Mouse (Mus musculus): ENCODE data around the gene Cisd1. TPM values are rescaled to one million over a fixed set of nuclear protein-coding genes. Genes with fewer than 3 reads are reported as not detected.
A peak's percentile ranks its signal among the peaks of the same experiment; 100 is the strongest.

The Cisd1 gene
- total RNA-seq, 4 experiments from 2014 or later: 235 to 275 (median 257) TPM

DNA sequence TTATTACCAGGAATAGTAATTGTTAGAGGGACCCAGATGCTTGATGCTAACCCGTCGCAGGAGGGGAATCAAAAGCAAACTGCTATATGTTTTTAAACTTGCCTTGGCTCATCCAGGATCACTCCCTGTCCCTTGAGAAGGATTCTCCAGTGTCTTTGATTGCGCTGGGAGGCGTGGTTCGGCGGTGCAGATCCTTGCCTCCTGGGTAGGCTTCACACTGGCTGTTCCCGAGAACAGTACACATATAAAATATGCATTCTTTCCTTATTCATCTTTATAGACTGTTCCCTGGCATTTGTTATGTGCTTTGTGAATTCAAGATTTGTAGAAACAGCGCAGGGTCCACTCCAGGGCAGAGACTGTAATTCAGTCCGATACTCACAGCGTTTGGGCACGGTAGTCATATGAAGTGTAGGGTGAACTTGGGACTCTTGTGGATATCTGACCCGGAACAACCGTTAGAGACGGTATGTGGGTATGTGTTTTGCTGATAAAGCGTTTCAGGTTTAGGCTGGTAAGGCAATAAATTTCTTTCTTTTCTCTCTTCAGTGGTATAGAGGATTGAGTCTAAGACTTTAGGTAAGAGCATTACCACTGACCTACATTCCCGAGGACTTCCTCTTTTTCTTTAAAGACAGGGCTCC, 4.0 kb upstream of the Cisd1 start:
- DNase-seq (ENCODE audit: low spot score in 2 of 2): no peak

DNA sequence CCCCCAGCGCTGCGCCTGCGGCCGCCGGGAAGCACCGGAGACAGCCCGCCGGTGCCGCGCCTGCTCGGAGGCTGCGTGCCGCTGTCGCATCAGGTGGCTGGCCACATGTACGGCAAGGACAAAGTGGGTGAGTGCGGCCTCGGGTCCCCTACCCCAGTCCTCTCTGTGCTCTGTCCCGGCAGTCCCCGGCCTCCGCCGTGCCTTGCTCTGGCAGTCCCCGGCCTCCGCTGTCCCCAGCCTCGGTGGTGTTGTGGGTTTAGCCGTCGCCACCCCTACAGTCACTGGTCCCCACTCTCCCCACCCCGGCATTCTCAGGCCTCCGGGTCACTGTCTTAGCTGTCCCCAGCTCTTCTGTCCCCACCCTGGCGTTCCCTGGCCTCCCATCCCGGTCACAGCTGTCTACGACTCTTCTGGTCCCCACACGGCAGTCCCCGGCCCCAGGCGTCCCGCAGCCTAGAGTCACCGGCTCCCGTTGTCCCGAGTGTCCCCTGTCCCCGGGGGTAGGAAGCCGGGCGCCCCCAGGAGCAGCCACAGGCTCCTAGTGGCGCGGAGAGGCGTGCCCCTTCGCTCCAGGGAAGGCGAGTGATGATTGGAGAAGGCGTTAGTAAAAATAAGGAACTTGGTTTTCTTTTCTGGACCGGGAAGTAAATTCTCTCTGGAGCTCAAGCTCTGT, 3.3 kb upstream of the Cisd1 start:
- DNase-seq (ENCODE audit: low spot score in 2 of 2): peak; percentile 15 to 31

DNA sequence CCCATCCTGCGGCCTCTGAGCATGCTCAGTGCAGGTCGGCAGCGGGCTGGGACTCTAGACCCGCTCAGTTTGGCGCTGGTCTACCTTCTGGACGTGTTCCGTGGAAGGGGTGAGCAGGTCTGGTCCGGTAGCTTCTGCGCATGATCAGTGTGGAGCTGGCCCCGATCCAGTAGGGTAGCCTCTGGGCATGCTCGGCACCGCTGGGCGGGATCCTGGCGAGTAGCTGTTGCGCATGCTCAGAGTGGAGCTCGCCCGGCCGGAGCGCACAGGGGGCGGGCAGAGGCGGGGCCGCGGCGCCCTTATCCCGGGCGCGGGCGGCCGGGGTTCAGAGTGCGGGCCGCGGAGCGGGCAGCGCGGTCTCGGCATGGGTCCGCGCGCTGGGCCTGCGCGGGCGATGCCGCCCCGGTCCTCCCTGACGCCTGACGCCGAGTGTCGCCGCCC, 2.8 kb upstream of the Cisd1 start, which contains the start of gene Ipmk:
Gene Ipmk, plus strand, starts transcription at position 255 of the 441 bp plus-strand sequence.
- DNase-seq (ENCODE audit: low spot score in 2 of 2): peak; percentile 99

DNA sequence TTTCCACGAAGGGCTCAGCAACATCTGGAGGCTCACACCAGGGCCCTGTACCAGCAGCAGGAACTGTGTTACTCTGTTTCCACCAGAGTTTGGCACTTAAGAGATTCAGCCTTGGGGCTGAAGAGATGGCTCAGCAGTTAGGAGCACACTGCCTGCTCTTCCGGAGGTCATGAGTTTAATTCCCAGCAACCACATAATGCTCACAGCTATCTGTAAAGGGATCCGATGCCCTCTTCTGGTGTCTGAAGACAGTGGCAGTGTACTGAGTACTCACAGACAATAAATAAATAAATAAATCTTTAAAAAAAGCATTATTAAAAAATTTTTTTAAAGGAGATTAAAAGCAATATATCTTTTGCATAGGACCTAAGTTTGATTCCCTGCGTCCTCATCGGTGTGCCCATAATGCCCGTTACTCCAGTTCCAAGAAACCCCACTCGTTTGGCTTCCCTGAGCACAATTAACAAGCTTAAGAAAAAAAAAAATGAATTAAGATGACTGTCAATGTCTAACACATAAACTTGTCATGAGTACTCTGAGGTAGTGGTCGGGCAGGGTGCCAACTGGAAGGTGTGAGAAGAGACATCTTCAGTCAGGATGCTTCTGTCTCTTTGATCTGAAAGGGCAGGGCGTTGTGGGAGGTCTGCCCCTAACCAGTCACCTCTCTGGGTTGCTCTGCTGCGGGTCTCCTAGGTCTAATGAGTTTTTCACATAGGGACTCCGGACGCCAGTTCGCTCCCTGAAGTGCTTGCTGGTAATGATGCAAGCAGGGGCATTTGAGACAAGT, 2.2 kb upstream of the Cisd1 start:
- no peak for DNase-seq (ENCODE audit: low spot score in 2 of 2)

DNA sequence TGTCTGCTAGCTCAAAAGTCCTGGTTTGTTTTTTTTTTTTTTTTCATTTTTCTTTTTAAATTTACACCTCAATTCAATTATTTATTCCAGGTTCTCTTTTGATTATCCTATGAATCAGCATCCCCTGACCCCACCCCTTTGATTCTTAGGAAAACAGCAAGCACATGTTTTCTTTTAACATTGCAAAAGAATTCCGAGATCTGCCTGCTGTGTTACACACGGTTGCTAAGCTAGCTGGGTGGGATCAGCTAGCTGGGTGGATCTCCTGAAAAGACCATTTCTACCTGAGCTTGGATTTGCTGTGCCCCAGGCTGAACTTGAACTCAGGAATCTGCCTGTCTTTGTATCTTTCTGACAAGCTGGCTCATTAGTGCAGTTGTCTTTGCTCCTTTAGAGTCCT, 1.4 kb upstream of the Cisd1 start:
- DNase-seq (ENCODE audit: low spot score in 2 of 2): no peak

DNA sequence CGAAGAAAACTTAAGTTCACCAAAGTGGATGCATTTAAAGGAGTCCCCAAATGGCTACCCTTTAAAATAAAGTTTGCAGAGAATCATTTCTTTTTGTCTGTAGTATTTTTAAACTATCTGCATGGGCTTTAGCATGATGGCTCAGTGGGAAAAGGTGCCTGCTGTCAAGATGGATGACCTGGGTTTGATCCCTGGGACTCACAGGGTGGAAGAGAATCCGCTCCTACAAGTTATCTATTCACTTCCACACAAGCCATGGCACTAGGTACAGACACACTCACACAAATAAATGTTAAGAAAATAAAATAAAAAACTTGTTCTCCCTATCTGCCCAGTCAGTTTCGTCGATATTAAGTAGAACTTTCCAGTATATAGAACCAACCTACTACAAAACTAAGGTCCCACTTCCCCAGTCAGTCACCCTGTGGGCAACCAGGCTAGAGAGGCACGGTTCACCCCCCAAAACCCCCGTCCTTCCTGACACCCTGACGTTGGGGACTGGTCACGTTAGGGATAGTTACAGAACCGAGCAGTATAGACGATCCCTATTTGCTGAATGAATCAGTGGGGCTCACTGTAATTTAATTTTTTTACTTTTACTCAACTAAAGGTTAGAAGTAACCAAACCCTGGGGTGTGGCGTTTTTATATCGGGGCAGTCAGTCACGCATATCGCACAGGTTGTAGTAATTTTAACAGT, 1.0 kb downstream of the Cisd1 start:
- no peak for DNase-seq (ENCODE audit: low spot score in 2 of 2)

DNA sequence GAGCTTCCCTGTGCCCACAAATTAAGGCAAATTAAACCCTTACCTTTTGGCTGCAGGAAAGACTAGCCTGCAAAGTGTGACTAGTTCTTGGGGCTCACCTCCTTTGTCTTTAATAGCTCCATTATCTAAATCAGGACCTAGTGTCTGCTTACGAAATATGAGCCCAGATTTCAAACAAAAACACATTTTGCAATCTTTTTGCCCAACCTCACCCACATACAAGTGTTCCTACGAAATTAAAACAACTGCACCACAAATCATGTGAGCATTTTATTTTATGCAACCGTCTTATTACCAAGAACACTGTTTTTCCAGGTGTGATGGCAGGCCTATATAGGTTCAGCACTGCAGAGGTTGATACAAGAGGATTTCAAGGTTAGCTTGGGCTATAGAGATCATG, 1.6 kb downstream of the Cisd1 start:
- no peak for DNase-seq (ENCODE audit: low spot score in 2 of 2)

DNA sequence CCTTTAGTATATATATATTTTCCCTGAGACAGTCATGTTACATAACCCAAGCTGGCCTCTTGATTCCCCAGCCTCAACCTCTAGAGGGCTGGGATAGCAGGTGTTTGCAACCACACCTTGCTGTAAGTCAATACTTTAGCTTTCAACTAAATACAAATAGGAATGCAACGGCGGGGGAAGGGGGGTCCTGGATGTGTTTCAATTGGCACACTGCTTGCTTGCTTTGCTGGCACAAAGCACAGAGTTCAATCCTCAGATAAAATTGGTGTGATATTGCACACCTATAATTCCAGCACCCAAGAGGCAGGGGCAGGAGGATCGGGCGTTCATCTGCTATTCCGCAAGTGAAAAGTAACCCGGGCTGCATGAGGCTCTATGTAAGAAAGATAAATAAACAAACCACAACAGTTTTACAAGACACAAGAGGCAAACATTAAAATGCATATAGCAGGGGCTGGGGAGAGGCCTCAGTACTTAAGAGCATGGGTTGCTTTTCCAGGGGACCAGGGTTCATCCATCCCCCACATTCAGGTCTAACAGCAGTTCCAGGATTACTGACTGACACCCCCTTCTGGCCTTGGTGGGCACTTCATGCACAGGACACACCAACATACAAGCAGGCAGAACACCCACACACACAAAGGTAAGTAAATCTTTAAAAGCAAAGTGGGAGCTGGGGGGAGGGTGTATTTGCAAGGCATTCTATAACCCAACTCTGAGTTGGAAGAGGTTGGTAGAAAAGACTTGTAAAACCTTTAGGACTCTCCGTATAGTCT, 2.5 kb downstream of the Cisd1 start:
- DNase-seq (ENCODE audit: low spot score in 2 of 2): no peak

DNA sequence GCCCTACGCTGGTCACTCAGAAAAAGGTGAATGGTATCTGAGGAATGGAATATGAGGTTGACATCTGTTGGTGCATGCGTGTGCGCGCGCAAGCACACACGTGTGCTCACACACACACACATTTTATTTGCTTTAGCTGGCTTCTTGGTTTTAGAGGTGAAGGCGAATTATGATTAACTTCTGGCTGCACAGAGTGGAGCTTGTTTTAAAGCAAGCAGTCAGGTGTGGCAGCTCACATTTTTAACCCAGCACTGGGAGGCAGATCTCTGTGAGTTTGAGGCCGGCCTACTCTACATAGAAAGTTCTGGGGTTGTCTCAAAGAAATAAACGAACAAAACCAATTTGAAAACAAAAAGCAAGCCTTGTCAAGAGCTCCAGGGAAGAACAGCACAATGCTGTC, 3.5 kb downstream of the Cisd1 start:
- DNase-seq (ENCODE audit: low spot score in 2 of 2): no peak

DNA sequence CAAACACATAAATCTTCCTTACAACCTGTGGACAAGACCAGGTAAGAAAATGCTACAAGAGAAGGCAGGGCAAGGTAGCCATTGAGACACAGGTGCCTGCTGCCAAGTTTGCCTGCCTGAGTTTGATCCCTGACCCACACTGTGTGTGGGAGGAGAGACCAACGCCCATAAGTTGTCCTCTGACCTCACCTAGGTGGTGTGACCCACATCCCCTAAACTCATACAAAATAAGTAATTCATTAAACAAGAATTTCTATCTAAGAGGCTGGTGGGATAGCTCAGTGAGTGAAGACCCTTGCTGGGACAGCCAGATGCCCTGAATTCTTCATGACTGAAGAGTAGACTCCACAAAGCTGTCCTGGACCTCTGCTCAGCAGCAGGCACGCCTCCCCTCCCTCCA, 4.6 kb downstream of the Cisd1 start:
- no peak for DNase-seq (ENCODE audit: low spot score in 2 of 2)

DNA sequence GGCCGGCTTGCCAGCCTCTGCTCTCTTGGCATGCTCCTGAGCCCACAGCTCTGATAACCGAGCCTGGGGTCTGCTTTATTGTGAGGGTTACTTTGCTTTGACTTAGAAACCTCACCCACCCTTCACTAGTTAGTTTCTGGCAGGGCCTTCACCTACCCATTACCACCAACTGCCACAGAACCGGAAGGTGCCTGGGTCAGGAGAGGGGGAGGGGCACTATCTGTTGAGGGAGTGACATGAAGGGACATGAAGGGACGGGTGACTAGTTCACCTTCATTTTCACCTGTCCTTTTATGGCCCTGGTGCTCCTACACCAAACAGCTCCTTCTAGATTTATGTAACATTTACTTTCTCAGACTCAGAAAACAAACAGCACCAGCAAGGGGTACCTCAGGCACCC, 5.3 kb downstream of the Cisd1 start:
- DNase-seq (ENCODE audit: low spot score in 2 of 2): no peak

DNA sequence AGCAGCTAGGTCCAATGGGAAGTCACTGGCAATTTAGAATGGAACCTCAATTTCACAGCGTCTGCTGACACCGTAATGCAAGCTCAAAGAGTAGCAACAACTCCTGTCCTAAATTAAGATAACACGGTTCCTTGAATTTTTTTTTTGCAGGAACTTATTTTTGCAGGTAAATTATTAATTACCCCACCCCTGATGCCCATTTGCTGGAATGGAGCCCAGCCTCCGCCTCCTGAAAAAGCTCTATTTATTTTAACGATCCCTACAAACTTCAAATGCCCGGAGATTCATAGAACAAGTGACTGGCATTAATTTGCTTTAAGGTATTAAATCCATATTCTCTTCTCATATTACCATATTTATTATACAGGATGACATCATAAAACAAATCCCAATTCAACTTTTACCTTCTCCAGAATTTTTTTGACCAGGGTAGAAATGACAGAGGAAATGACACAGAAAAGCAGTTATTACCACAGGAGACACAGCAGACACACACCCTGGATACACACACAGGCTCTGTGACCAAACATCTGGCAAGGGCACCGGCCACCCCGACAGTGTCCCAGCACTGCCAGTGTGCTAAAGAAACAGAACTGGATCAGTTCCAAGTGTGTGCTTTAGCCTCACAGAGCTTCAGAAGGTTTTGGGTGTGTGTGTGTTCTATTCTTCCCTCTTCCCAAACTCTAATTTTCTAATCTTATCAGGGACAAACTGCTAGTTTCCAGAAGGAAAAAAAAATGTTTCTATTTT, 6.4 kb downstream of the Cisd1 start:
- no peak for DNase-seq (ENCODE audit: low spot score in 2 of 2)

DNA sequence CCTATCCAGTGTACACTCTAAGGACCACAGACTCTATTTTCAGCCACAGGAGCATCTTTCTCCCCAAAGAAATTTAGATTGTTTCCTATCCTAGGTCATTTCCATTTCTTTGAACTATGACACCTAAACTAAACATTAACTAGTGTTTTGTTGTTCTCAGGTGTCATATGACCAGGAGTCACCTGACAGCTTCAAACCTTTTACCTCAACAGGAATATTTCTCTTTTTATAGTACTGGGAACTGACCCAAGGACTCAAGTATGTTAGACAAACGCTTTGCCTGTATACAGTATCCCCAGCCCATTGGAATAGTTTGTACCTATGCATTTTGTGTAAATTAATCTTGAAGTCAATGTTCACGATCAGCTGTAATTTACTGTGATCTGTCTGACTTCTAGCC, 7.0 kb downstream of the Cisd1 start:
- DNase-seq (ENCODE audit: low spot score in 2 of 2): no peak

DNA sequence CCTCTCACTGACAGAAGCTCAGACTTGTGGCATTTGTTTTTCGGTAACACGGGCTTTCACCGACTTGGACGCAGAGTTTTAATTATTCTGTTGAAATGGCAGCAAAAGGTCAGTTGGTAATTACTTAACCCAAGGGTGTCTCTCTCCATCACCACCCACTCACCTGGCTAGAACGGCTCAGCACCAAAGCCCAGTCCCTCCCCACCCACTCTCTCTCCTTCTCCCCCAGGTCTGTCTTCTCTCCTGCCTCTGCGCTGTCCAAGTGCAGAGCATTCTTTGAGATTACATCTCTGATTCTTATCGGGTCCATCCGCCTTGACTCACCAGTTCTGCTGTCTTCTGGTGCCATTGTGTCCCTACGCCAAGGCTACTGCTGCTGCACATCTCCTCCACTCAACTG, 11.9 kb downstream of the Cisd1 start:
- no peak for DNase-seq (ENCODE audit: low spot score in 2 of 2)

DNA sequence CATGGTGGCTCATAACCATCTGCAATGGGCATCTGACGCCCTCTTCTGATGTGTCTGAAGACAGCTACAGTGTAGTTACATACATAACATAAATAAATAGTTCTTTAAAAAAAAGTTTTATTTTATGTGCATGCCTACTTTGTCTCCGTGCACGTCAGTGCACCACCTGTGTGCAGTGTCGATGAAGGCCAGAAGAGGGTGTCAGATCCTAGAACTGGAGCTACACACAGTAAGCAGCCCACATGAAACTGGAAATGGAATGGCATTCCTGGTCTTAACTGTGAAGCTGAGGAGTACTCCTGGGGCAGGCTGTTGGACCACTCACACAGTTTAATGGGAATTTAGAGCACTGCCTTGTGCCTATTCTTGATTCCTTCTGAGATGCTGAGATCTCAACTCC, 12.4 kb downstream of the Cisd1 start:
- no peak for DNase-seq (ENCODE audit: low spot score in 2 of 2)

DNA sequence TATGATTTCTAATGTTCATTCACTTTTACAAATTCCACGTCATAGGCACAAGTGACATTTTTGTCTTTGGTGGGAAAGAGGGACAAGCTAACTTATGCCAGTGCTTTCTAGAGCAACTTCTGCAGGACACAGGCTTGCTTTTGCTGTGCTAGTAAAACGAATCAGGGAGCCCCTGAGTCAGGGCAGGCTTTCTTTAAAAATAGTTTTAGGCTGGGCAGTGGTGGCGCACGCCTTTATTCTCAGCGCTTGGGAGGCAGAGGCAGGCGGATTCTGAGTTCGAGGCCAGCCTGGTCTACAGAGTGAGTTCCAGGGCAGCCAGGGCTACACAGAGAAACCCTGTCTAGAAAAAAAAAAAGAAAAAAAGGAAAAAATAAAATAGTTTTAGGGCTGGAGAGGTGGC, 12.8 kb downstream of the Cisd1 start:
- DNase-seq (ENCODE audit: low spot score in 2 of 2): no peak

DNA sequence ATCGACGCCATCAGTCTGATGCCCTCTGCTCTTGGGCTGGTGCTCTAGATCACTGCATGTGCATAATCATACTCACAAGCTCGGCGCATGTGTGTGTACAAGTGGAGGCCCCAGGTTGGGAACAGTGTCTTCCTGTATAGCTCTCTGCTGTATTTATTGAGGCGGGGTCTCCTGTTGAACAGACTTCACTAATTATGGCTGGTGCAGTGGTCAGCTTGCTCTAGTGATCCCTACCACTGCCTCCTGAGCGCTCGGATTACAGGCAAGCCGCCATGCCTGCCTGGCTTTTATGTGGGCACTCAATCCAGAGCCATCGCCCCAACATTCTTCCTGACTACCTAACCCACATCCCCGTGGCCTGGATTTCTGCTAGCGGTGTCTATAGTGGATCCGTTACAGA, 14.7 kb downstream of the Cisd1 start:
- DNase-seq (ENCODE audit: low spot score in 2 of 2): no peak

DNA sequence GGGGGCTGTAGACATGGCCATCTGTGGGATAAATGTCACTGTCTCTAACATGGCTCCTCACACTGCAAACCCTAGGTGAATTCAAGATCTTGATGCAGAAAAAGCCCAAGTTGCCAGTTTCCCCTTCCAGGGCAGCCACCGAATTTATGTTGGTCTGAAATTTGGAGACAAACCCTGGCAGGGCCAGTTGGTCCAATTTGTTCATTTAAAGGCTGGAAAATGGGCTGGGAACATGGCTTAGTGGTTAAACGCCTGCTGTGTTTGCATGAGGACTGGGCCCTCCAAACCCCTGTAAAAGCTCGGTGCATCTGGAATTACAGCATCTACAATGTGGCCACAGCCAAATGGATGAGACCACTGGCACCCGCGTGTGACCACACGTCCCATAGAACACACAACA, 15.5 kb downstream of the Cisd1 start:
- no peak for DNase-seq (ENCODE audit: low spot score in 2 of 2)

DNA sequence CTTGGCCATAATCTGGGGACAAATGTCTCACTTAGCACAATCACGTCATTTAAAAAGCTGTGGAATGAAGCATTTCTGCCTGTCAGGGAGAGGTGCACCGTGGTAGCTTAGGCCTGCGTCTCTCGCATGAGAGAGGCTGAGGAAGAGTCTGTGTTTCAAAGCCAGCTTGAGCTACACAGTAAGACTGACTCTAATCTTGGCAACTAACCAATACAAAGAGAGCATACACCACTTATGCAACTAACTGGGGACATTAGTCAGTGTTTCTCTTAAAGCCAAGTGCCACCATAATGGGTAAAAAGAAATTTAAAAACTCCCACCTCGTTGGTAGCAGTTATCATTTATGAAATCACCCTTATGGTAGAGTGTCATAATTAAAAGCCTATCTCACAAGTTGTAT, 15.9 kb downstream of the Cisd1 start:
- no peak for DNase-seq (ENCODE audit: low spot score in 2 of 2)

DNA sequence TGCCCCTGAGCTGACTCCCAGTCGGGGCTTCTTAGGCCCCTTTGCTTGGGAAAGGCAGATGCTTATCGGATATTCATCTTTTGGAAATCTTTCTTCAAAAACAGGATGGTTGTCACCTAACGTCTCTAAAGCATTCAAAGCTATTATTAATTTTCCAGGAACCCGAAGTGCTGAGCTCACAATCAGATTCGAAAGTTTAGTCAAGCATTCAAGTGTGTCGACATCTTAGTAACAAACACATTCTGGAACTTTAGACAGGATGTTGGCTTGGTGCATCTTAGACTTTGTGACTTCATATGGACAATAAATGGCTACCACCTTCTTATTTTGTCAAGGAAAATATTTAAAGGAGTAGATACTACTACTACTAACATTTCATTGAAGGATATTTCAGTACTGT, 16.4 kb downstream of the Cisd1 start:
- DNase-seq (ENCODE audit: low spot score in 2 of 2): no peak
